Mouse (Mus musculus): ENCODE data around the gene Mtcl1. TPM values are rescaled to one million over a fixed set of nuclear protein-coding genes. Genes with fewer than 3 reads are reported as not detected.

The Mtcl1 gene
- polyA plus RNA-seq, 1 experiment from 2014 or later, result 1.1 TPM

DNA sequence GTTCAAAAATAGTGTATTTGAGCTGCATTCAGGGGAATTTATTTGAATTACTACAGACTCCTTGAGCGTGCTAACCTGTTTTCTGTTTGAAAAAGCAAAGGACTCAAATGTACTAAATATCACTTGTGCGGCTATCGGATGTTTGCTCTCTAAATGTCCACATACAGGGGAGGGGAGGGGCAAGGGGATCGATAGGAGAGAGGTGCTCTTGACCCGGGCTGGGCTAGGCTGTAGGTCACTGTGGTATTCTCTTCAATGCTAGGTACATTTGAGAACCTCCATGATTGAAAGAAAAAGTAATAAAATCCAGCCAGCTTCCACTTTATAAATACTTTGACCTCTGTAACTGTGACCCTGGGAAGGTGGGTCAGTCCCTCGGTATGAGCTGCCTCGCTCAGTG lies 33.1 kb downstream of the Mtcl1 start:
- ATAC-seq (ENCODE audit: insufficient number of reproducible peaks, insufficient read depth, low FRiP score, low read depth), result no peak
- WGBS, result 68% methylated on average over 7 of the region's 7 CpGs
- peaks cover 0 to 5% of the 10 kb centered on the region in 2 experiments; a peak in 1 of 4 replicates for H3K4me1 ChIP-seq (ENCODE audit: control insufficient read depth in 2 of 2, insufficient read depth in 2 of 2, low read length in 2 of 2)
- H3K9ac ChIP-seq (ENCODE audit: low read length), result no peak overlapping the region
- no peaks in the 10 kb centered on the region for H3K27me3 ChIP-seq (ENCODE audit: control insufficient read depth, insufficient read depth, low read length)
- H3K36me3 ChIP-seq (ENCODE audit: control insufficient read depth, insufficient read depth, low read length), result no peaks in the 10 kb centered on the region
- H3K4me2 ChIP-seq (ENCODE audit: low read length), result no peak overlapping the region
- no peak overlapping the region for H3K4me3 ChIP-seq (ENCODE audit: control insufficient read depth in 1 of 2, insufficient read depth in 1 of 2, low read depth in 1 of 2, low read length in 2 of 2)
- H3K27ac ChIP-seq (replicated peaks in 1 of 2; ENCODE audit: control insufficient read depth in 1 of 2, insufficient read depth in 1 of 2, low read depth in 2 of 2, low read length in 2 of 2), result no peak overlapping the region
- H3K9me3 ChIP-seq (ENCODE audit: control insufficient read depth, low read length), result no peaks in the 10 kb centered on the region

GRCm38 (mm10) chr17:66414331-66414730 lies 35.2 kb downstream of the Mtcl1 start:
- Histone ChIP-seq H3K4me2 (ENCODE audit: low read length) (no peak overlapping the region), H3K36me3 (ENCODE audit: control insufficient read depth, insufficient read depth, low read length) (no peaks in the 10 kb centered on the region), H3K4me3 (ENCODE audit: control insufficient read depth in 1 of 2, insufficient read depth in 1 of 2, low read depth in 1 of 2, low read length in 2 of 2) (no peak overlapping the region), H3K9me3 (ENCODE audit: control insufficient read depth, low read length) (no peaks in the 10 kb centered on the region), H3K27me3 (ENCODE audit: control insufficient read depth, insufficient read depth, low read length) (no peaks in the 10 kb centered on the region), H3K27ac (replicated peaks in 1 of 2; ENCODE audit: control insufficient read depth in 1 of 2, insufficient read depth in 1 of 2, low read depth in 2 of 2, low read length in 2 of 2) (no peak overlapping the region), H3K4me1 (ENCODE audit: control insufficient read depth in 2 of 2, insufficient read depth in 2 of 2, low read length in 2 of 2) (peaks cover 0 to 4% of the 10 kb centered on the region in 2 experiments; a peak in 1 of 4 replicates), H3K9ac (ENCODE audit: low read length) (no peak overlapping the region)
- no peak for ATAC-seq (ENCODE audit: insufficient number of reproducible peaks, insufficient read depth, low FRiP score, low read depth)
- 90% methylated on average over 1 of the region's 1 CpGs for WGBS

DNA sequence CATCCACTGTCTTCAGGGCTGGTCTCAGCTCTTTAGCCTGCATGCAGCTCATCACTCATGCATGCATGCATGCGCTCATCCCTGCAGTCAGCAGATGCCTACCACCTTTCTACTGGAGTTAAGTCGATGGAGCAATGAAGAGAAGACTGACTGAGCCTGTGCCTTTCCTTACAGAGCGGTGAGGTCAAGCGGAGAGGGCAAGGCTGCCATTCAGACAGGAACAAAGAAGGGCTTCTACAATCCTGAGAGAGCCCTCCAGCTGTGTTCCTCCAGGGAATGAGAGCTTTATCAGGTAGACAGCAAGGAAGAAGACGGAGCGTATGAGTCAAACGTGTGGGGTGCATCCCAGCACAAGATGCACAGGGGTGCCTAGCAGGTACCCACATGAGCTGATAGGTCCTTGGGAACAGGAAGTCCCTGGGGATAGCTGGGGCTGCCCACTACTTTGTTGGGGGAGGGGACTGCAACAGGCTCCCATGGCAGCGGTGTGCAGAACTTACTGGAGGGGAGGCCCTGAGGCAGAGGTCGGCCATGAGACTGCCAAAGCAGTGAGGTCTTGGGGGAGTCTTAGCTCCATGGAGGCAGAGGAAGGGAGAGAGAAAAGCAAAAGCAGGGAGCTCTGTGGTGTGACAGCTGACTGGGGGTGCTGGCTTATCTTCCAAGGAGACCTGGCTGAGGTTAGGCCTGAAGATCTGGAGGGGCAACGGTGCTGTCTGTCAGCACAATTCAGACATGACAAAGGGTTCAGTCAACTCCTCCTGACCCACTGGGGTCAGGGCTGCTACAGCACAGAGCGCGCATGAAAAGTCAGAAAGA lies 37.2 kb downstream of the Mtcl1 start:
- Histone ChIP-seq H3K9ac (ENCODE audit: low read length) (no peak overlapping the region), H3K4me3 (ENCODE audit: control insufficient read depth in 1 of 2, insufficient read depth in 1 of 2, low read depth in 1 of 2, low read length in 2 of 2) (no peak overlapping the region), H3K4me1 (ENCODE audit: control insufficient read depth in 2 of 2, insufficient read depth in 2 of 2, low read length in 2 of 2) (peaks cover 0 to 6% of the 10 kb centered on the region in 2 experiments; a peak in 1 of 4 replicates), H3K9me3 (ENCODE audit: control insufficient read depth, low read length) (no peaks in the 10 kb centered on the region), H3K4me2 (ENCODE audit: low read length) (no peak overlapping the region), H3K36me3 (ENCODE audit: control insufficient read depth, insufficient read depth, low read length) (no peaks in the 10 kb centered on the region), H3K27me3 (ENCODE audit: control insufficient read depth, insufficient read depth, low read length) (no peaks in the 10 kb centered on the region), H3K27ac (replicated peaks in 1 of 2; ENCODE audit: control insufficient read depth in 1 of 2, insufficient read depth in 1 of 2, low read depth in 2 of 2, low read length in 2 of 2) (no peak overlapping the region)
- no peak for ATAC-seq (ENCODE audit: insufficient number of reproducible peaks, insufficient read depth, low FRiP score, low read depth)
- 63% methylated on average over 12 of the region's 12 CpGs for WGBS

- H3K4me3 ChIP-seq (ENCODE audit: control insufficient read depth in 1 of 2, insufficient read depth in 1 of 2, low read depth in 1 of 2, low read length in 2 of 2), result no peak overlapping the region
- no peaks in the 10 kb centered on the region for H3K9me3 ChIP-seq (ENCODE audit: control insufficient read depth, low read length)
- H3K9ac ChIP-seq (ENCODE audit: low read length), result no peak overlapping the region
- no peaks in the 10 kb centered on the region for H3K36me3 ChIP-seq (ENCODE audit: control insufficient read depth, insufficient read depth, low read length)
- ATAC-seq (ENCODE audit: insufficient number of reproducible peaks, insufficient read depth, low FRiP score, low read depth), result no peak
- H3K4me1 ChIP-seq (ENCODE audit: control insufficient read depth in 2 of 2, insufficient read depth in 2 of 2, low read length in 2 of 2), result peaks cover 3 to 12% of the 10 kb centered on the region in 2 experiments; a peak in 3 of 4 replicates
- no peaks in the 10 kb centered on the region for H3K27me3 ChIP-seq (ENCODE audit: control insufficient read depth, insufficient read depth, low read length)
- H3K27ac ChIP-seq (replicated peaks in 1 of 2; ENCODE audit: control insufficient read depth in 1 of 2, insufficient read depth in 1 of 2, low read depth in 2 of 2, low read length in 2 of 2), result no peak overlapping the region
- WGBS, result 80% methylated on average over 11 of the region's 11 CpGs
- H3K4me2 ChIP-seq (ENCODE audit: low read length), result no peak overlapping the region
Measured at GRCm38 (mm10) chr17:66410884-66411426, 38.6 kb downstream of the Mtcl1 start.

DNA sequence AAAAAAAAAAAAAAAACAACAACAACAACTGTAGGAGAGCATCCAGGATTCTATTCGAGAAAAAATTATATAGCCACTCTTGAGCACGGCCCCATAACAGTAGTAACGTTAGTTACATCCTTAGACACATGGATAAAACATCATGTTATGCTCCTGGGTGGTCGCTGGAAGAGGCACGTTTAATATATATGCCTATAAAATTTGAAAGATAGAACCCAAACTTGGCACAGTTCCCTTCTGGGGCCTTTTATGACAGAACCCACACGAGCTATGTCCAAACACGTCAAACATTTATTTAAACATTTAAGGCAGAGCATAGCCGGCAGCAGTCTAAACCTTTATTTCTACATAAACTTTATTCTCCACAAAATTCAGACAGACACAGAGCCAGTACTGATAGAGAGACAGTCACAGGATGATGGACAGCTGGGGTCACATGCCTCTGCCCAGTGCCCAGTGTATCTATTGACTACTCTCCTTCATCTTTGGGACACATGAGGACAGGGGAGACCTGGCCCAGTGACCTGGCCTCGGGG lies 40.4 kb downstream of the Mtcl1 start:
- H3K36me3 ChIP-seq (ENCODE audit: control insufficient read depth, insufficient read depth, low read length), result no peaks in the 10 kb centered on the region
- H3K4me2 ChIP-seq (ENCODE audit: low read length), result no peak overlapping the region
- no peaks in the 10 kb centered on the region for H3K9me3 ChIP-seq (ENCODE audit: control insufficient read depth, low read length)
- H3K4me3 ChIP-seq (ENCODE audit: control insufficient read depth in 1 of 2, insufficient read depth in 1 of 2, low read depth in 1 of 2, low read length in 2 of 2), result no peak overlapping the region
- no peak overlapping the region for H3K9ac ChIP-seq (ENCODE audit: low read length)
- no peaks in the 10 kb centered on the region for H3K27me3 ChIP-seq (ENCODE audit: control insufficient read depth, insufficient read depth, low read length)
- H3K27ac ChIP-seq (replicated peaks in 1 of 2; ENCODE audit: control insufficient read depth in 1 of 2, insufficient read depth in 1 of 2, low read depth in 2 of 2, low read length in 2 of 2), result no peak overlapping the region
- WGBS, result 78% methylated on average over 9 of the region's 9 CpGs
- no peak for ATAC-seq (ENCODE audit: insufficient number of reproducible peaks, insufficient read depth, low FRiP score, low read depth)
- H3K4me1 ChIP-seq (ENCODE audit: control insufficient read depth in 2 of 2, insufficient read depth in 2 of 2, low read length in 2 of 2), result peaks cover 16 to 23% of the 10 kb centered on the region in 2 experiments

- WGBS, result 86% methylated on average over 5 of the region's 5 CpGs
- H3K4me1 ChIP-seq (ENCODE audit: control insufficient read depth in 2 of 2, insufficient read depth in 2 of 2, low read length in 2 of 2), result peaks cover 16 to 23% of the 10 kb centered on the region in 2 experiments
- H3K9ac ChIP-seq (ENCODE audit: low read length), result no peak overlapping the region
- no peak overlapping the region for H3K4me2 ChIP-seq (ENCODE audit: low read length)
- no peak overlapping the region for H3K27ac ChIP-seq (replicated peaks in 1 of 2; ENCODE audit: control insufficient read depth in 1 of 2, insufficient read depth in 1 of 2, low read depth in 2 of 2, low read length in 2 of 2)
- H3K4me3 ChIP-seq (ENCODE audit: control insufficient read depth in 1 of 2, insufficient read depth in 1 of 2, low read depth in 1 of 2, low read length in 2 of 2), result no peak overlapping the region
- no peak for ATAC-seq (ENCODE audit: insufficient number of reproducible peaks, insufficient read depth, low FRiP score, low read depth)
- no peaks in the 10 kb centered on the region for H3K36me3 ChIP-seq (ENCODE audit: control insufficient read depth, insufficient read depth, low read length)
- H3K27me3 ChIP-seq (ENCODE audit: control insufficient read depth, insufficient read depth, low read length), result no peaks in the 10 kb centered on the region
- no peaks in the 10 kb centered on the region for H3K9me3 ChIP-seq (ENCODE audit: control insufficient read depth, low read length)
Measured at GRCm38 (mm10) chr17:66408400-66408799, 41.1 kb downstream of the Mtcl1 start.

DNA sequence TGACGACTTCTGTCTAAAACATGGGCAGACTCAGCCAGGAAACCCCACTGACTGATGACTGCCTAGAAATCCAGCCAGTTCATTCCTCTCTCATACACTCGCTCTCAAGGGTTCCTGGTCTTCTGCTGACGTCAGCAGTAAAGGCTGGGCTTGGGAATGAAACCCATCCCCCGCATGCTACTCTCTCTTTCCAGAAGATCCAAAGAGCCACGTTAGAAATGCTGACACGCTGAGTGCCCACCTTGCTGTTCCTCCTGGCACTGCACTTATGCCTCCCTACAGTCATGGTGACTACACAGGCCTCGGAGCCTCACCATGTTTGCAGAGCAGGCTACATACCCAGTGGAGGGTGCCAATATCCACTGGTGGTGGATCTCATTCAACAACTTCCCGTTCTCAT lies 41.7 kb downstream of the Mtcl1 start:
- ATAC-seq (ENCODE audit: insufficient number of reproducible peaks, insufficient read depth, low FRiP score, low read depth), result no peak
- 60% methylated on average over 8 of the region's 8 CpGs for WGBS
- Histone ChIP-seq H3K4me3 (ENCODE audit: control insufficient read depth in 1 of 2, insufficient read depth in 1 of 2, low read depth in 1 of 2, low read length in 2 of 2) (no peak overlapping the region), H3K27me3 (ENCODE audit: control insufficient read depth, insufficient read depth, low read length) (no peaks in the 10 kb centered on the region), H3K9me3 (ENCODE audit: control insufficient read depth, low read length) (no peaks in the 10 kb centered on the region), H3K36me3 (ENCODE audit: control insufficient read depth, insufficient read depth, low read length) (no peaks in the 10 kb centered on the region), H3K4me2 (ENCODE audit: low read length) (no peak overlapping the region), H3K4me1 (ENCODE audit: control insufficient read depth in 2 of 2, insufficient read depth in 2 of 2, low read length in 2 of 2) (peaks cover 21 to 26% of the 10 kb centered on the region in 2 experiments), H3K27ac (replicated peaks in 1 of 2; ENCODE audit: control insufficient read depth in 1 of 2, insufficient read depth in 1 of 2, low read depth in 2 of 2, low read length in 2 of 2) (no peak overlapping the region), H3K9ac (ENCODE audit: low read length) (no peak overlapping the region)

All from heart, embryonic 14.5 days (tissue).